Mouse (Mus musculus) heart, postnatal 4 days (tissue): ENCODE measurements around the gene Pkd1l1. TPM values are rescaled to one million over a fixed set of nuclear protein-coding genes. Genes with fewer than 3 reads are reported as not detected.

ENCODE experiments used
- DNase-seq: peaks from one replicate; pipeline ENCODE4 v3.0.0; 2021
- total RNA-seq, 2 experiments: library from RNA; stranded (reverse); gene quantifications; 2 replicates each; pipeline ENCODE4 v1.2.3; 2021

Pkd1l1 gene
- total RNA-seq, 2 experiments from 2014 or later: 0.05 TPM; not detected in 1

- DNase-seq: no peak
Measured at GRCm38 (mm10) chr11:8936431-8937110, 36.5 kb downstream of the Pkd1l1 start.

GRCm38 (mm10) chr11:8916081-8916671, 56.9 kb downstream of the Pkd1l1 start:
- DNase-seq: no peak

DNA sequence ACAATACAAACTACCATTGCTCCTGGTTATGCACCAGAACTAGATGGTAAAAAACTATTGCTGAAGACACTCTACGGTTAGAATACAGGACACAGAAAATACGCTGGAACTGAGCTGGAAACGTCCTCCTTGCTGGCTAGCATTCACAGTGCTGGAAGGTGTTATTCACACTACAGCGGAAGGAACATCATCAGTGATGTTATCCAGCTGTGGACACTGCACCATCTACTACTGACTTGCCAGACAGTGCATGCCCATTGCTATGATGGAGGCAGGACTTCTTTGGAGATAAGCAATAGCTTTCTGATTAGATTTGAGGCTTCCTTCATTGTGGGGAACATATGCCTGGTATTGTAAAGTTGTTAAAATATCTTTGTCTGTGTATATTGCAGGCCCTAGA, 90.3 kb downstream of the Pkd1l1 start:
- no peak for DNase-seq

DNA sequence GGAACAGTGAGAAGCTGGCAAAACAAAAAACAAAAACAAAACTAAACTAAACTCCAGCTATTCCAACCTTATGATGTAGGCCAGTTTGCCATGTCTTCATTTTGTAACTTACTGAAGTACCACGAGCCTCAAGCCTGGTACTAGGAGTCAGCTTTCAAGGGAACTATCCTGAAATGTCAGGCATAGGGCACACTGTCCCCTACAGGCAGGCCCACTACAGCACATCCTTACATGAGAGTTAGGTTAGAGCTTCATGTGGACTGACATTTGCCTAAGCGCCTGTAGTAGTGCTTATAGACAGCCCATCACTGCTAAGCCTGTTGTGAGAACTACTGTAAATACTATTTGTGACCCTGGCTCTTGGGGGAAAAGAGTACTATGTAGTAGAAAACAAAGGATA, 91.5 kb downstream of the Pkd1l1 start:
- DNase-seq: no peak

- DNase-seq: no peak
Measured at GRCm38 (mm10) chr11:8870115-8870514, 103.0 kb downstream of the Pkd1l1 start.

GRCm38 (mm10) chr11:8866021-8866420, 107.0 kb downstream of the Pkd1l1 start:
- no peak for DNase-seq

DNA sequence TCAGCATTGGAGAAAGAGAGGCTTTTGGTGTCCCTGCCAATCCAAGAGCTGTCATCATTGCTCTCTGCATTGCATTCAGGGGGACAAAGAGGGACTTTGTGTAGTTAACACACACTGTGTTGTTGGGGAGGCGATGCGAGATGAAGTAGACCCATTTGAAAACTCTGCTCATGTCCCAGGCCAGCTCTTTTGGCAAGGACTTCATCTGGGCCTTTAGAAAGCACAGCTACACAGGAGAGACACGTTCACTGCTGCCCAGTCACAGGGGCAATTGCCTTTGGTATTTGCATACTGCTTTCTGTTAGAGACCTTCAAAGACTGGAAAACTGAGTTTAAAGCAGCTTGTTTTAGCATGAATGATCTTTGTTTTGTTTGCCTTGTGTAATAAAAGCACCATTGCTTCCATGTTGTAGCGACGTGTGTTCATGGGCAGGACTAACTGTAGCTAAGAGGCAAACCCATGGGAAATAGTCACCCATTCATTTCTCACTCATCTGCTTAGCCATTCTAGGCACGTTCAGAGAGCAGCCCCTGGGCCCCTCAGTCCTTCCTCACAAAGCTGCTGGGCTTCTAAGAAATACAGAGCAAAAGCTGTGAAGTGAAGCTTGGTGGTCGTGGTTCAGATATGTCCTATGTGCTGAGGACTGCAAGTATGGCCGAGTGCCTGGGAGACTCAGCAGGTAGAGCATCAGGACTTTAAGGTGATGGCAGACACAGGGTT, 109.0 kb downstream of the Pkd1l1 start:
- no peak for DNase-seq

GRCm38 (mm10) chr11:8862426-8862825, 110.6 kb downstream of the Pkd1l1 start:
- no peak for DNase-seq

DNA sequence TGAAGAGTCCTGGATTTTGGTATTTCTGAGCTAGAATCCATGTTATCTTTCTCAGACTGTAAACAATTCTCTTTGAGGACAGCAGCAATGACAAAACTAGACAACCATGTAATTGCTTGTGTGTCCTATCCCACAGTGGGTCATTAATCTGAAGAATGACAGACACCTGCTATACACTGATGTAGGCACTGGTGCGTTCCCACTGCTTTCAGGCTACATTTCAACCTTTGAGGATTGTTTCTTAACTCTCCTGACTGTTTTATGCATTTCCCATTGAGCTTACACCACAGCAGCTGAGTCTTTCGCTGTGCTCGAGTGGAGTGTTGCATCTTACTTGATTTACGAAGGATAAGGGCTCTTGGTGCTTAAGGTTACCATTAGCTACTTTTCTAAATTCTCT, 111.1 kb downstream of the Pkd1l1 start:
- DNase-seq: no peak

DNA sequence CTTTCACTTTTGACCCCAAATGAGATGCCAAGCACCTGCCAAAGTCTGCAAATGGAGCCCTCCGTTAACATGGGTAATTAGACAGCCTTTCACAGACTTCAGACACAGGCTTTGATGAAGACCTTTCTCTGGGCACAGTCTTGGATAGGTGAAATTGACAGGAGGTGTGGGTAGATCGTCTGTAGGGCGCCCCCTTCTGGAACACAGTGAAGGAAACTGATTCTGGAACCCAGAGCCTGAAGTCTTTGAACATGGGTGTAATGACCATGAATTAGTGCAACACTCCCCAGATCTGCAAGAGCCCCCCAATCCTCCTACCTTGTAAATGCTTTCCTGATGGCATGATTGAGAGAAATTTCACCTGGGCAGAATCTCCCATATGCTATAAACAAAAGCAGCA, 112.2 kb downstream of the Pkd1l1 start:
- peak; percentile 26 for DNase-seq

DNA sequence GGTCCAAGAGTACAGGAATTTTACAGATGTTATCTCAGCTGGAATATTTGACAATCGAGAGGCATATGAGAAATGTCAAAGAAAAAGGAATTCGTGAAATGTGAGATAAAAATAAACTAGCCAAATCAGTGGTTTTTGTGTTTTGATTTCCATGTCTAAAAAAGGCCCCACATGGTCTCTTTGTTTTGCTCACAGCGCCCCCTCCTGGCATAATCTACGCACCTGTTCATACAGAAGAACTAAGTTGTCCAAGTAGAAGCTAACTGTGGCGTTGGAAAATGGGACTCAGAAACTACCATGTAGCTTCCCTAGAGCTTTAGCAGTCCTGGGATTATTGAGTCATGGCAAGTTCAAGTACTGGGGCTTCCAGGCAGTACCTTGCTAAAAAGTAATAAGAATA, 113.2 kb downstream of the Pkd1l1 start:
- peak; percentile 88 for DNase-seq

DNA sequence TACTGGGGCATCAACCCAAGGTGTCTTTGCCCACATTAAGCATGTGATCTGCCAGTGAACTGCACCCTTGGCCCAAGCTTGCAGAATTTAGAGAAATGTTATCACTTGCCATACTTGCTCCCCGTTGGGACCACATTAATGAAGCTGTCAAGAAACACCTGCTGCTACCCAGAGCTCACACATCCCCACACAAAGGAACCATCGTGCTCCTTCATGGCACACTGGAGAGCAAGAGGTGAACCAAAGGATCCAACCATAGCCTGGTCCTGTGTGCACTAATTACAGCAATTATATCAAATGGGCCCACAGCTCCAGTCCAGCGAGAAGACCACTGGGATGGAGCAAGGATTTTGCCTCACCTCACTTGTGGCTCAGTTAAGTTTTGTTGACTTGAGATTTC, 114.0 kb downstream of the Pkd1l1 start:
- DNase-seq: no peak

- DNase-seq: no peak
Measured at GRCm38 (mm10) chr11:8856125-8856524, 116.9 kb downstream of the Pkd1l1 start.

GRCm38 (mm10) chr11:8848049-8848448, 125.0 kb downstream of the Pkd1l1 start:
- no peak for DNase-seq

- DNase-seq: no peak
Measured at GRCm38 (mm10) chr11:8847627-8848026, 125.4 kb downstream of the Pkd1l1 start.

DNA sequence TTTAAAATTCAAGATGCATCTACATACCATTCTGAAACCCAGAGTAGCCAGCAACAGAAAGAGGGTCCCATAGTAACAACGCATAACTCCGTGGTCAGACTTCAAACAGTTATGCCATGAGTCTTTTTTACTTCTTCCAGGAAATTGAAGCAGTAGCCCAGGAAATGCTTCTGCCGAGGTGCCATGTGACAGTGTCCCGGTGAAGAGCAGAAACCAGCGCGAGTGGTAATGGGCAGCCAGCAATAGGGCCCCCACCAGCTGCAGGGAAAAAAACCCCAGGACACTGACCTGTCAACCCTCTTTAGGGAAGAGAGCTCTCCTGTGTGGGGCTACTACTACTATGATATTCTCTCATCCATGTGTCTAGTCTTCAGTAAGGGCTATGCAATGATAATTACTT, 136.9 kb downstream of the Pkd1l1 start:
- DNase-seq: no peak

DNA sequence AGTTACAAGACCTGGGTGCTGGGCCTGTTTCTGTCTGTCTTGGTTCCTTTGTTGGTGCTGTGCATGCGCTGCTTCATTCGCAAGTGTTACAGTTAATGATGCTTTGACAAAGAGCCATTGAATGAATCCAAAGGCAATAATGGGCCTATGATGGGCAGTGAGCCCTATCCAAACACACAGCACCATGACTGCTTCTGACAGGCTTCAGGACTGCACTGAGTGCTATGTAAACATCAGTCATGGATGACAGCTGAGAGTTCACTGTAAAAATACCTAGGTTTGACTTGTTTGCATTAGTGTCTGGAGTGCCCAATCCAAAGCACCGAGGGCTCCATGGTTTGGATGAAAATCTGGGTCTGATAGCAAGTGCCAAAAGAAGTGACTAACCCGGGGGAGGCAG, 138.9 kb downstream of the Pkd1l1 start:
- DNase-seq: no peak

DNA sequence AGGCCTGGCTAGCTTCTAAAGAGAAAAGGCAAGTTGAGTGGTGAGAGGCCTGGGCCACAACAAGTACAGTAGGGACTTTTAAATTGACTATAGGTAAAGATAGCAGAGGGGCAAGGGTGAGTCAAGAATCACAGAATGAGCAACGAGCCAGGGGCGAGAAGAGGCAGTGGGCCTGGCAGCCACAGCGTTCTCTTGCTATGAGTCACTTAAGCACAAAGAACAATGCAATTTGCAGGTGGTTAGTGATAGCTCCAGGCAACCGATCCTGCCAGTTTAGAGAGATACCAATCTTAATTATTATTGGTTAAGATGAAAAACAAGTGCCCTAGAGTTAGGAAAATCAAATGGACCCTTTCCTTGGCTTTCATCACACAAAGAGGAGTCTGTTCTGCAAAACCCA, 142.5 kb downstream of the Pkd1l1 start:
- DNase-seq: no peak

DNA sequence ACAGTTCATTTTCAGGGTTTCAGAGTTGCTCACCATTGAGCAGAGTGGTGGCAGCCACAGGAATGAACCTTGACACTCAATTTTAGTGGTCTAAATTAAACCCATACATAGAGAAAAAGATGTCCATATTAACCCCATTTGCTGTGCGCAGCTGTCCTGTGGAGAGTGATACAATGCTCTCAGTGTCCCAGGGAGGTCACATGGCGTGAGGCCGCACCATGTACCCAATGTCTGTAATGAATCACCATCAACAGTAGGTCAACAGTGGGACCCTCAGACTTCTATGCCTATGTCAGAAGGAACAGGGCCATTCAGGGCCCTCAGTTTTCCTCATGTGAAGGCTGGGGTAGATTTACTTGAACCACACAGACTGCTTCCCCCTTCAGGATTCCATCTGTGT, 143.5 kb downstream of the Pkd1l1 start:
- no peak for DNase-seq

DNA sequence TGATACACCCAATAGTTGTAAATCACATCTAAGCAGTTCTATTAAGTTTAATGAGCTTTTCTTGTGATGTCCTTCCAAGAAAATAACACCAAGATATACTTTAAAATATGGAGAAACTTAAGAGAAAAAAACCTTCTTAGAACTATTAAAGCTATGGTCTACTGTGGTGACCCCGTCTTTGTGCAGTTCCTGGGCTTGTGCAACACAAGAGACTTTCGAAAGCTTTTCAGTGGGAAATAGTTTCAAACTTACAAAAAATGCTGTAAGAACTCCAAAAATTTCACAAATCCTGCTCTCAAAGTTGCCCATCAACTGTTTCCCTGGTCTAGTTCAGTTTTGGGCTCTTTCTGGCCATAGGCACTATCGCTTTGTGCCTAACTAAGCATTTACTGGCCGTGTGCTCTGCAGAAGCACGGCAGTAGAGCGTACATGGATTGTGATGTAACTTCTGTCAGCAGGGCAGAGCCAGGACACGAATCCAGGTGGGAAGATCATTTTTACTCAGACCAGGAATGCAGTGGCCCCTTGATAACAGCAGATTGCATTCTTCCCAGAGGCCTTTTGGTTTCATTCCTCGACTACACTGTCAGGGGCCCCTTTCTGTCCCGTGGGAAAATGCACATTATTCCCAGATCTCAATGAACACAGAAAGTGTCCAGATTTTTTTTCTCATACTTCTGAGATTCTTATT, 144.1 kb downstream of the Pkd1l1 start:
- DNase-seq: no peak

GRCm38 (mm10) chr11:8826609-8827008, 146.5 kb downstream of the Pkd1l1 start:
- DNase-seq: no peak

GRCm38 (mm10) chr11:8826046-8826445, 147.0 kb downstream of the Pkd1l1 start:
- DNase-seq: no peak

DNA sequence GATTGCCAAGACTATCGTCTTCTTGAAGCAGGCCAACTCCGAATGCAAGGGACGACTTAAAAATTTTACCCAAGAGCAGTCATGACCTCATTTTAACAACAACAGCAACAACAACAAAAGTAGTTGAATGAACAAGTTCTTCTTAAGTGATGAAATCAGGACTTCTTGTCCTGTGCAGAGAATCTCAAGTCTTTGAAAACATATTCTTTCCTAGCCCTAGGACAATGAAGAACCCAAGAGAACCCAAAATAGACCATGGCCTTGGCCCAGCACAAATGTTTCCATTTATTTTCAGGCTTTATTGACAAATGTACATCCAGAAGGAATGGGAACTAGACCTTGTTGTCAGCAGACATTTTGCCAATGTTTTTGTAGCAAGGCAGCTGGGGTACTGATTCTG, 147.7 kb downstream of the Pkd1l1 start:
- no peak for DNase-seq
